Mouse (Mus musculus): ENCODE results near the gene Aspa. TPM values are rescaled to one million over a fixed set of nuclear protein-coding genes. Genes with fewer than 3 reads are reported as not detected.
"Not testable (repeated sequence)": the region's sequence is repeated elsewhere in the genome, so short reads cannot be mapped to it uniquely, and the experiment has no call there.

The Aspa gene
- polyA plus RNA-seq, 1 experiment from 2014 or later, result 0.41 TPM

- H3K4me2 ChIP-seq (ENCODE audit: low read depth, low read length); H3K9ac ChIP-seq (ENCODE audit: low read length); H3K27ac ChIP-seq (ENCODE audit: low read length); H3K4me3 ChIP-seq (ENCODE audit: low read length); ATAC-seq (replicated peaks; ENCODE audit: extremely low read depth, insufficient read depth, low FRiP score); H3K36me3 ChIP-seq (ENCODE audit: control insufficient read depth, insufficient read depth); H3K27me3 ChIP-seq (ENCODE audit: control insufficient read depth, insufficient read depth, low read length); H3K4me1 ChIP-seq (ENCODE audit: control insufficient read depth, insufficient read depth, low read length); H3K9me3 ChIP-seq (replicated peaks; ENCODE audit: control insufficient read depth, low read length): not testable (repeated sequence)
- WGBS, result 60% methylated on average over 2 of the region's 2 CpGs
These were observed 10.8 kb downstream of the Aspa start for GRCm38 (mm10) chr11:73318581-73318980.

- no peak for ATAC-seq (replicated peaks; ENCODE audit: extremely low read depth, insufficient read depth, low FRiP score)
- Histone ChIP-seq H3K9me3 (replicated peaks; ENCODE audit: control insufficient read depth, low read length) (no peaks in the 10 kb centered on the region), H3K27ac (ENCODE audit: low read length) (no peak overlapping the region), H3K4me3 (ENCODE audit: low read length) (no peak overlapping the region), H3K27me3 (ENCODE audit: control insufficient read depth, insufficient read depth, low read length) (no peaks in the 10 kb centered on the region), H3K36me3 (ENCODE audit: control insufficient read depth, insufficient read depth) (no peaks in the 10 kb centered on the region), H3K4me2 (ENCODE audit: low read depth, low read length) (no peak overlapping the region), H3K9ac (ENCODE audit: low read length) (no peak overlapping the region), H3K4me1 (ENCODE audit: control insufficient read depth, insufficient read depth, low read length) (no peaks in the 10 kb centered on the region)
- 36% methylated on average over 3 of the region's 3 CpGs for WGBS
These were observed 13.4 kb downstream of the Aspa start for GRCm38 (mm10) chr11:73315961-73316360.

DNA sequence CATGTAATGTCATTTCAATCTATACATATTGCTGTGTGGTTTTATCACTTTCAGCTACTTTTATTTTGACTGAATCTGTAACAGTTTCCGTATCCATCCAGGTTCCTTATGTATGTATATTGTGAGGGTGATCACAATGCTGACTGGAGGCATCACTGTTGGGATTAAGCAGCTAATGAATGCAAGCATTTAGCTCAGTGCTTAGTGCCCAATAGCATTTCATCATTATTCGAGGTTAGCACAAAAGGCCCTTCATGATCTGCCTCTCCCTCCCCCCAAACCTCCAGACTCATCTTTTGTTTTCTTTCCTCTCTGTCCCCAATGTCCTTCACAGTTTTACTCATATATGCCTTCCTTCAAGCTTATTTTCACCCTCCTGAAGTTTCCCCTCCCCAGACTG is 26.3 kb downstream of the Aspa start:
- 61% methylated on average over 2 of the region's 2 CpGs for WGBS
- H3K4me3 ChIP-seq (ENCODE audit: low read length), result no peak overlapping the region
- H3K4me1 ChIP-seq (ENCODE audit: control insufficient read depth, insufficient read depth, low read length), result no peaks in the 10 kb centered on the region
- H3K9me3 ChIP-seq (replicated peaks; ENCODE audit: control insufficient read depth, low read length), result no peaks in the 10 kb centered on the region
- no peak overlapping the region for H3K27ac ChIP-seq (ENCODE audit: low read length)
- H3K4me2 ChIP-seq (ENCODE audit: low read depth, low read length), result no peak overlapping the region
- H3K9ac ChIP-seq (ENCODE audit: low read length), result no peak overlapping the region
- H3K36me3 ChIP-seq (ENCODE audit: control insufficient read depth, insufficient read depth), result no peaks in the 10 kb centered on the region
- H3K27me3 ChIP-seq (ENCODE audit: control insufficient read depth, insufficient read depth, low read length), result no peaks in the 10 kb centered on the region
- ATAC-seq (replicated peaks; ENCODE audit: extremely low read depth, insufficient read depth, low FRiP score), result no peak

GRCm38 (mm10) chr11:73289621-73290020 is 39.8 kb downstream of the Aspa start:
- no peaks in the 10 kb centered on the region for H3K4me1 ChIP-seq (ENCODE audit: control insufficient read depth, insufficient read depth, low read length)
- 75% methylated on average over 1 of the region's 1 CpGs for WGBS
- H3K27me3 ChIP-seq (ENCODE audit: control insufficient read depth, insufficient read depth, low read length), result no peaks in the 10 kb centered on the region
- no peak for ATAC-seq (replicated peaks; ENCODE audit: extremely low read depth, insufficient read depth, low FRiP score)
- no peaks in the 10 kb centered on the region for H3K9me3 ChIP-seq (replicated peaks; ENCODE audit: control insufficient read depth, low read length)
- no peak overlapping the region for H3K4me2 ChIP-seq (ENCODE audit: low read depth, low read length)
- H3K36me3 ChIP-seq (ENCODE audit: control insufficient read depth, insufficient read depth), result no peaks in the 10 kb centered on the region
- H3K9ac ChIP-seq (ENCODE audit: low read length), result no peak overlapping the region
- H3K4me3 ChIP-seq (ENCODE audit: low read length), result no peak overlapping the region
- H3K27ac ChIP-seq (ENCODE audit: low read length), result no peak overlapping the region

DNA sequence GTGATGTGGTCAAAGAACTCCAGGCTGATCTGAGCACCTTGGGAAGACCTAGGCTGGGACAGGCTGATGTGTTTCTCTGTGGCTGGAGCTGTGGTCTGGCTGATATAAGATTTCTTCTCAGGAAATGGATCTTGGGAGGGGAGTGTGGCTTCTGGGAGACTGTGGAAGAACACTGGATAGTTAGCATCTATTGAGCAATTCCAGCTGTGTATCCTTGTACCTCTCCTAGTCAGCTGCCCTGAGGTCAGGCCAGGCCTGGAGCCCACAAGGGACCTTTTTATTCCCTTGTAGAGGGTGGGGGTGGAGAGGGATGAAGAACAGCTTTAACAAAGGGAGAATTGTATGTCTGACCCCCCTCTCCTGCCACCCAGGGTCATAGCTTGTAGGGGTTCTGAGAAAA is 45.0 kb downstream of the Aspa start:
- Histone ChIP-seq H3K27ac (ENCODE audit: low read length) (no peak overlapping the region), H3K36me3 (ENCODE audit: control insufficient read depth, insufficient read depth) (no peaks in the 10 kb centered on the region), H3K27me3 (ENCODE audit: control insufficient read depth, insufficient read depth, low read length) (no peaks in the 10 kb centered on the region), H3K9me3 (replicated peaks; ENCODE audit: control insufficient read depth, low read length) (no peaks in the 10 kb centered on the region), H3K9ac (ENCODE audit: low read length) (no peak overlapping the region), H3K4me1 (ENCODE audit: control insufficient read depth, insufficient read depth, low read length) (no peaks in the 10 kb centered on the region; the same call in 1 of the 2 replicates), H3K4me2 (ENCODE audit: low read depth, low read length) (no peak overlapping the region), H3K4me3 (ENCODE audit: low read length) (no peak overlapping the region)
- ATAC-seq (replicated peaks; ENCODE audit: extremely low read depth, insufficient read depth, low FRiP score), result no peak

DNA sequence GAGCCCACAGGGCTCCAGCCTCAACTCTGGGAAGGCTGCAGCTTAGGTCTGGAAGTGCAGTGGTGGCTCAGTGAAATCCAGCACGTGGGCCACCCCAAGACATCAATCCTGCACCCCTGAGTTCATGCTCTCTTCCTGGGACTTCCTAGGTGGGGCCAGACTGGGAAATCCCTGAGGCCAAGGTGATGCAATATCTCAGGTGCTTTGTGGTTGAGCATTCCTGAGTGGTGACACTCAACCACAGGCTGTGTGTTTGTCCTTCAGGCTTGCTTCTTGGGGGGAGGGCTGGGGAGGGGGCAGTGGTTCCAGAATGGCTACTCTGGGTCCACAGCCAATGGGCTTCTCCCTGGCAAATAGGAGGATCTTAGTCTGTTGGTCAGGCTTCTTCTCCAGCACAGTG is 45.5 kb downstream of the Aspa start:
- ATAC-seq (replicated peaks; ENCODE audit: extremely low read depth, insufficient read depth, low FRiP score), result no peak

DNA sequence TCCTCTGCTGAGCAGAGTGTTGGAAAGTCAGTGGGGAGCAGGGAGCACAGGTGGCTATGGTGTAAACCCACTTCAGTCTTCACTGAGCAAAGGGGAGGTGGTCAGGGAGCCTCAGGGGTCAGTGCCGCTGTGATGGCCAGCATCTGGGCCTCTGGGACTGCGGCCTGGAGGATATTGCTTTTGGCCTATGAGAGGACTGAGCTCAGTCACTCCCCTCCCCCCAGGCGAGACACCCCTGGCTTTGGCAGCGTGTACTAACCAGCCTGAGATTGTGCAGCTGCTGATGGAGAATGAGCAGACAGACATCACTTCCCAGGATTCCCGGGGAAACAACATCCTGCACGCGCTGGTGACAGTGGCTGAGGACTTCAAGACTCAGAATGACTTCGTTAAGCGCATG is 46.0 kb downstream of the Aspa start:
- H3K9me3 ChIP-seq (replicated peaks; ENCODE audit: control insufficient read depth, low read length), result no peaks in the 10 kb centered on the region
- no peak overlapping the region for H3K4me2 ChIP-seq (ENCODE audit: low read depth, low read length)
- no peaks in the 10 kb centered on the region for H3K27me3 ChIP-seq (ENCODE audit: control insufficient read depth, insufficient read depth, low read length)
- ATAC-seq (replicated peaks; ENCODE audit: extremely low read depth, insufficient read depth, low FRiP score), result 0 out of 2 replicates have a peak, but pooled peaks have one; percentile 4
- 41% methylated on average over 9 of the region's 9 CpGs for WGBS
- no peaks in the 10 kb centered on the region for H3K36me3 ChIP-seq (ENCODE audit: control insufficient read depth, insufficient read depth)
- H3K27ac ChIP-seq (ENCODE audit: low read length), result no peak overlapping the region
- H3K9ac ChIP-seq (ENCODE audit: low read length), result no peak overlapping the region
- H3K4me1 ChIP-seq (ENCODE audit: control insufficient read depth, insufficient read depth, low read length), result no peaks in the 10 kb centered on the region; the same call in 1 of the 2 replicates
- H3K4me3 ChIP-seq (ENCODE audit: low read length), result no peak overlapping the region

More for the DNA sequence above, 45.5 kb downstream of the Aspa start:
- 37% methylated on average over 1 of the region's 1 CpGs for WGBS
- H3K4me1 ChIP-seq (ENCODE audit: control insufficient read depth, insufficient read depth, low read length), result no peaks in the 10 kb centered on the region; the same call in 1 of the 2 replicates
- no peaks in the 10 kb centered on the region for H3K27me3 ChIP-seq (ENCODE audit: control insufficient read depth, insufficient read depth, low read length)
- H3K4me3 ChIP-seq (ENCODE audit: low read length), result no peak overlapping the region
- H3K9me3 ChIP-seq (replicated peaks; ENCODE audit: control insufficient read depth, low read length), result no peaks in the 10 kb centered on the region
- no peak overlapping the region for H3K9ac ChIP-seq (ENCODE audit: low read length)
- H3K27ac ChIP-seq (ENCODE audit: low read length), result 0 out of 2 replicates have a peak overlapping the region, but pooled peaks have one; percentile 10
- H3K36me3 ChIP-seq (ENCODE audit: control insufficient read depth, insufficient read depth), result no peaks in the 10 kb centered on the region
- H3K4me2 ChIP-seq (ENCODE audit: low read depth, low read length), result no peak overlapping the region

GRCm38 (mm10) chr11:73281528-73282027 is 47.8 kb downstream of the Aspa start:
- peak overlapping the region; percentile 63 for H3K4me2 ChIP-seq (ENCODE audit: low read depth, low read length)
- H3K4me3 ChIP-seq (ENCODE audit: low read length), result peak overlapping the region; percentile 39
- 3% methylated on average over 16 of the region's 16 CpGs for WGBS
- H3K9ac ChIP-seq (ENCODE audit: low read length), result peak overlapping the region; percentile 31; the same call in 1 of the 2 replicates
- H3K36me3 ChIP-seq (ENCODE audit: control insufficient read depth, insufficient read depth), result no peaks in the 10 kb centered on the region
- H3K9me3 ChIP-seq (replicated peaks; ENCODE audit: control insufficient read depth, low read length), result no peaks in the 10 kb centered on the region
- peak; percentile 59 for ATAC-seq (replicated peaks; ENCODE audit: extremely low read depth, insufficient read depth, low FRiP score)
- no peaks in the 10 kb centered on the region; the same call in 1 of the 2 replicates for H3K4me1 ChIP-seq (ENCODE audit: control insufficient read depth, insufficient read depth, low read length)
- H3K27ac ChIP-seq (ENCODE audit: low read length), result no peak overlapping the region
- H3K27me3 ChIP-seq (ENCODE audit: control insufficient read depth, insufficient read depth, low read length), result no peaks in the 10 kb centered on the region

DNA sequence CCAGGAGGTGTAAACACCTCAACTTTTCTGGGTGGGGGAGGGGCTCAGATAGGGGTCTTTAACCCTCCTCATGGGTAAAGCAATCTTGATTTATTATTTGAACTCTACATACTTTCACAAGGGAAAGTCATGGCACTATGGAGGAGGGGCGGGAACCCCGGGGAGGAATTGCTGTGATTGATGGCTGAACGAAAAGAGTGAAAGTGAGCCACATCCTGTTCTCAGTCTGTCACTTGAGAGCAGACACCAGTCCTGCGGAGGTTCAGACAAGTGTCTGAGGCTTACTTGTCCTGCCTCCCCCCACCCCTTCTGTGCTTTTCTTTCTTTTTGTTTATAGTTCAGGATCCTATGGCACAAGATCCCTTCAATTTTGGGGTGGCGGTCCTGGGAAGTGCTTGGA is 48.7 kb downstream of the Aspa start:
- Histone ChIP-seq H3K4me1 (ENCODE audit: control insufficient read depth, insufficient read depth, low read length) (no peaks in the 10 kb centered on the region; the same call in 1 of the 2 replicates), H3K36me3 (ENCODE audit: control insufficient read depth, insufficient read depth) (no peaks in the 10 kb centered on the region), H3K4me2 (ENCODE audit: low read depth, low read length) (no peak overlapping the region), H3K27me3 (ENCODE audit: control insufficient read depth, insufficient read depth, low read length) (no peaks in the 10 kb centered on the region), H3K4me3 (ENCODE audit: low read length) (no peak overlapping the region), H3K27ac (ENCODE audit: low read length) (no peak overlapping the region), H3K9me3 (replicated peaks; ENCODE audit: control insufficient read depth, low read length) (no peaks in the 10 kb centered on the region), H3K9ac (ENCODE audit: low read length) (no peak overlapping the region)
- 33% methylated on average over 5 of the region's 5 CpGs for WGBS
- ATAC-seq (replicated peaks; ENCODE audit: extremely low read depth, insufficient read depth, low FRiP score), result no peak
